ENCODE assay signal across 8 mouse cellular contexts in genomic region chr12:105337290-105338005, GRCm38 (mm10). TPM values are rescaled to one million over a fixed set of nuclear protein-coding genes. Genes with fewer than 3 reads are reported as not detected.
DNase-seq lines count a peak whose midpoint lies in the region; ATAC-seq and TF ChIP-seq lines count a peak whose summit lies in the region.

No protein-coding gene starts in this region.

- DNase-seq in heart, postnatal 0 days (ENCODE audit: low spot score), result no peak
- DNase-seq in heart, adult 18-20 months, result no peak
- DNase-seq in cerebellum, postnatal 14 days, result peak; percentile 66 to 70
- DNase-seq in hindbrain, embryonic 11.5 days (ENCODE audit: low spot score), result peak; percentile 42
- DNase-seq in midbrain, embryonic 14.5 days, result peak; percentile 59
- no peak for DNase-seq in right cerebral cortex, postnatal 36 days (ENCODE audit: low spot score in 2 of 2)
- DNase-seq in spleen, postnatal 36 days (ENCODE audit: low spot score in 2 of 2), result no peak

- no peak overlapping the region for H3K27ac ChIP-seq in heart, postnatal 0 days (ENCODE audit: low read depth)
- H3K27ac ChIP-seq in hindbrain, embryonic 11.5 days (ENCODE audit: low read depth, low read length), result no peak overlapping the region
- H3K27ac ChIP-seq in midbrain, embryonic 14.5 days (replicated peaks; ENCODE audit: low read depth, low read length), result peak overlapping the region; percentile 85

- H3K9ac ChIP-seq in heart, postnatal 0 days (replicated peaks; ENCODE audit: low read depth, low read length), result no peak overlapping the region
- peak overlapping the region; percentile 56 for H3K9ac ChIP-seq in hindbrain, embryonic 11.5 days (ENCODE audit: low read depth, low read length)
- peak overlapping the region; percentile 80 for H3K9ac ChIP-seq in midbrain, embryonic 14.5 days (replicated peaks; ENCODE audit: low read length)

- no peak for TF ChIP-seq EP300 in heart, postnatal 0 days (IDR thresholded peaks at IDR 0.05; ENCODE audit: low read depth)

- 2% methylated on average over 28 of the region's 31 CpGs for WGBS in heart, postnatal 0 days
- 4% methylated on average over 30 of the region's 31 CpGs for WGBS in hindbrain, embryonic 11.5 days
- WGBS in midbrain, embryonic 14.5 days, result 4% methylated on average over 31 of the region's 31 CpGs

- H3K27me3 ChIP-seq in heart, postnatal 0 days (ENCODE audit: control insufficient read depth, insufficient read depth, low read length), result peaks cover 75% of the 10 kb centered on the region
- peaks cover 21% of the 10 kb centered on the region for H3K27me3 ChIP-seq in hindbrain, embryonic 11.5 days (ENCODE audit: control insufficient read depth, insufficient read depth, low read length)
- no peaks in the 10 kb centered on the region for H3K27me3 ChIP-seq in midbrain, embryonic 14.5 days (ENCODE audit: control insufficient read depth, insufficient read depth, low read length)

- peak overlapping the region; percentile 46 for H3K4me3 ChIP-seq in heart, postnatal 0 days (ENCODE audit: low read depth, low read length)
- peak overlapping the region; percentile 44 for H3K4me3 ChIP-seq in hindbrain, embryonic 11.5 days (ENCODE audit: low read depth, low read length)
- peak overlapping the region; percentile 72 for H3K4me3 ChIP-seq in midbrain, embryonic 14.5 days (replicated peaks; ENCODE audit: low read depth, low read length)

- no peak for ATAC-seq in heart, postnatal 0 days (ENCODE audit: insufficient read depth, low read depth)
- ATAC-seq in hindbrain, embryonic 11.5 days (ENCODE audit: low FRiP score), result peak; percentile 57
- ATAC-seq in midbrain, embryonic 14.5 days (ENCODE audit: low FRiP score, low TSS enrichment), result no peak
- ATAC-seq in inflammation-experienced regulatory T-cells, adult 6 months, result no peak

- no peaks in the 10 kb centered on the region for H3K36me3 ChIP-seq in heart, postnatal 0 days (replicated peaks; ENCODE audit: control insufficient read depth, insufficient read depth, low read length)
- no peaks in the 10 kb centered on the region for H3K36me3 ChIP-seq in hindbrain, embryonic 11.5 days (ENCODE audit: control insufficient read depth, insufficient read depth, low read length)
- H3K36me3 ChIP-seq in midbrain, embryonic 14.5 days (ENCODE audit: control insufficient read depth, insufficient read depth, low read length), result no peaks in the 10 kb centered on the region

- no peaks in the 10 kb centered on the region for H3K4me1 ChIP-seq in heart, postnatal 0 days (ENCODE audit: control insufficient read depth, insufficient read depth)
- no peaks in the 10 kb centered on the region; the same call in 1 of the 2 replicates for H3K4me1 ChIP-seq in hindbrain, embryonic 11.5 days (replicated peaks; ENCODE audit: control insufficient read depth, insufficient read depth, low read length)
- peaks cover 21% of the 10 kb centered on the region for H3K4me1 ChIP-seq in midbrain, embryonic 14.5 days (ENCODE audit: control insufficient read depth, insufficient read depth, low read length)

- no peaks in the 10 kb centered on the region for H3K9me3 ChIP-seq in heart, postnatal 0 days (replicated peaks; ENCODE audit: control insufficient read depth, low read length)
- no peaks in the 10 kb centered on the region for H3K9me3 ChIP-seq in hindbrain, embryonic 11.5 days (ENCODE audit: control insufficient read depth, low read length)
- H3K9me3 ChIP-seq in midbrain, embryonic 14.5 days (ENCODE audit: control insufficient read depth, low read length), result no peaks in the 10 kb centered on the region

- H3K4me2 ChIP-seq in heart, postnatal 0 days (ENCODE audit: low read depth, low read length), result peak overlapping the region; percentile 64
- H3K4me2 ChIP-seq in hindbrain, embryonic 11.5 days (replicated peaks; ENCODE audit: low read depth, low read length), result peak overlapping the region; percentile 91
- peak overlapping the region; percentile 93 for H3K4me2 ChIP-seq in midbrain, embryonic 14.5 days (ENCODE audit: low read length)

- TF ChIP-seq CTCF in heart, postnatal 0 days (IDR thresholded peaks at IDR 0.05; ENCODE audit: low read depth), result no peak

RNA-seq across cellular contexts. Expression of gene Tunar, which starts 3.8 kb away (rescaled TPM):
- not detected in 2 replicates for total RNA-seq in heart, postnatal 0 days (2014; rRNA removed; ENCODE audit: low replicate concordance)
- polyA plus RNA-seq in heart, postnatal 0 days (2015; fragmentation: Nextera tagmentation; extraction: Ambion mirVana), result not detected in 2 replicates
- total RNA-seq in heart, adult 18-20 months (2021), result not detected
- 1.2 and 1.3 TPM in 2 replicates for polyA plus RNA-seq in hindbrain, embryonic 11.5 days (2014; fragmentation: Nextera tagmentation; extraction: Ambion mirVana)
- polyA plus RNA-seq in midbrain, embryonic 14.5 days (2014; fragmentation: Nextera tagmentation; extraction: Ambion mirVana), result 15.5 and 20.0 TPM in 2 replicates
- polyA plus RNA-seq in inflammation-experienced regulatory T-cells, adult 6 months (2017; shearing (Covaris generic)), result not detected

Comparison
In these comparisons a context has a peak if more than half of its experiments do, and no peak if none do; other contexts are left out.
1. DNase-seq: peak in cerebellum, postnatal 14 days (2 of 2), hindbrain, embryonic 11.5 days (single experiment) and midbrain, embryonic 14.5 days (single experiment); none in heart, postnatal 0 days (single experiment), heart, adult 18-20 months (0 of 2), right cerebral cortex, postnatal 36 days (0 of 2) and spleen, postnatal 36 days (0 of 2).
2. Peak in every context shown above with its lines, with median percentiles within 50 percentile points of each other: H3K4me2 ChIP-seq and H3K4me3 ChIP-seq.